Mouse (Mus musculus): ENCODE measurements at regions not wholly inside any gene's neighbourhood (a gene's known extent, or its start where the extent isn't known, plus 50 kb on each side); places are given as distances from the start of the nearest gene placed in this dataset.

DNA sequence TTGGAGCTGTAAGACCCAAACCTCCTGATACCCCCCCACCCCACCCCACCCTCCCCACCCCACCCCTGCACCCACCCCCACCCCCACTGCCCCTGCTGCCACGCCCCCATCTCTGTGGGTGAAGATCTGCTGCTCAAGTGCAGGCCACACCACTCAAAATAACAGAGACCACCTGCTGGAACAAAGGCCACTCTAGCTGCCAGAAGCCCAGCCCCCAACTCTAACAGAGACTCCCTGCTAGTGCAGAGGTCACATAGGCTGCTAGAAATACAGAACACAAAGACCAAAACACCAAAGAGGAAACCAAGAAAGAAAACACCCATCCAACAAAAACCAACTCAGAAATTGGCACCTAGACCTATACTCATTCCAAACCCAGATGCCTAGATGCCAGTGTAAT is 58.9 kb downstream of the Olfr267 start:
- no peak for DNase-seq (ENCODE audit: low spot score in 2 of 2)

DNA sequence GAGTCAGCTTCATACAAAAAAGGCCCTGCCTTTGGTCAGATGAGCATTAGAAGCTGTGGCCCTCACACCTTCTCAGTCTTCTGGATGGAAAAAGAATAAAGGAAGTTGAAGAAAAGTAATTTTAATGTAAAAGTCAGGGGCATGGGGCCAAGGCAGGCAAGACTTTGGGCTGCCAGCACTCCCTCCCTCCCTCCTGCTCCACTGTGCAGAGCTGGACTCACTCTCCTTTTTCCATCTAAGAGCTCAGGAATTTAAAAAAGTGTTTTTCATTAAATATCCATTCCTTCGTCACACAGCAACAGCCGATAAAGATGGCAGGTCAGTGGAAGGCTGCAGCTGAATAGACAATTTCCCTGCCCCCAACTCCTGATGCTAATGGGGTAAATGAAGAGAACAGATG is 61.1 kb downstream of the Olfr267 start:
- no peak for DNase-seq (ENCODE audit: low spot score in 2 of 2)

DNA sequence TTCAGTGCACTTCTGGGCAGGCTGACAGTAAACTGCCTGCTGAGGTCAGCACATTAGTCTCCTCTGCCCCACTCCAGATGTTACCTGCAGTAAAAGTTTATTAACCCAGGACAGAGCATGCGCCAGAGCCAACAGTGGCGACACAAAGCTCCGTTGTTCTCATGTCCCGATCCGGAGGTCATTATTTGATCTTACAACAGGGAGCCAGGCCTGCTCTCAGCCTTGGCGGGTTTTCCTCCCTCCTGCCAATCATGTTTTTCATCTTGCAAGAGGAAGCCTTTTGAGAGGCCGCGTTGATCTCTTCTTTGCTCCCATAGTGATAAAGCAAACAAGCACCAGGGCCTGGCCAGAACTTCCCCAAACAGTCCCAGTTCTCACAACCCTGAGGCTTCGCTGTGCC is 64.7 kb downstream of the Olfr267 start:
- DNase-seq (ENCODE audit: low spot score in 2 of 2) = peak in 1 of 2 experiments; percentile 10

DNA sequence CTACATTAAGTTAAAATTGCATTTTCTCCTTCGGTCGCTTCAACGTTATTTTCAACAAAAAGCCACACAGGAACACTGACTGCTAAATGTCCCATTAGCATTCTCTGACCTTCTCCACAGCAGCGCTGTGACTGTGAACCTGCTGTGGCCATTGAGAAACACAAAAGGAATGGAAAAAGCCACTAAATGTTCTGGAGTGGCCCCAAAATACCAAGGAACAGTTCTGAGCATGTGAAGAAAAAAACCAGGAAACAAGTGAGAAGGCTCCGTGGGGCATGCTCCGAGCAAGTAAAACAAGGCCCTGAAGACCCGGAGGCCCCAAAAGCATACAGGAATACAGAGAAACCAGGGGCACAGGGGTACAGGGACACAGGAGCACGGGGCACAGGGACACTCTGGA is 66.8 kb downstream of the Olfr267 start:
- DNase-seq (ENCODE audit: low spot score in 2 of 2) = no peak

DNA sequence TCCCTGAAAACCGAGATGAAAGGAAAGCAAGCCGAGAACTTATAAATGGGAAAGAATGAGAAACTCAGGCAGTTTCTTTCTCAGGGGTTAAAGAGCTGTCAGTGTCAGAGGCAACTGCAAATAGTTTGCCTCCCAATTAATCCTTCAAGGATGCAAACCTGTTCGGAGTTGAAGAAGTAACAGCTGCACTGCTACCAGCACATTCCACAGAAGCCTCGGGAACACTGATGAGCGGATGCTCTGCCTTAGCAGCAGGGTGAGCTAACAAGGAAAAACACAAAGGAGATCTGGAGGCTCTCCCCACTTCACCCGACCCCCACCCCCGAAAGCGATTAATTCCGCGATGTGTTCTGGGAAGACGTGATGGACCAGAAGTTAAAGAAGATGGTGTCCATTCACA is 71.1 kb downstream of the Olfr267 start:
- no peak for DNase-seq (ENCODE audit: low spot score in 2 of 2)

DNA sequence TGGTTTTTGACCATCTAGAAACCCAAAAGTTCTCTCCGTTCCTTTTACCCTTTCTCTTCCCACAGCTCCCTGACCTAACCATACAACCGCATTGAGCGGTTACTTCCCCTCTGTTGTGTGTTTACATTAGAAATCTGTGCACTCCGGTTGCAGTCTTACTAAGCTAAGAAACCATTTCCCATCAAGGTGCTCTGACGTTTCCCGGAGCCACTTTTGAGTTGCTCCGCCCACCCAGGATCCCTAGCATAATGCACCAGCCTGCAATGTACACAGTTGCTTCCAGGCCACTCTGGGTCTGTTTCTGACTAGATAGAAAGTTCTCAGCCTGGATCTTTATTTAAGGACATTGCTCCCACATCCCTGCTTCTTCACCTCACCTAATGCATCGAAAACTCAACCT is 71.7 kb downstream of the Olfr267 start:
- no peak for DNase-seq (ENCODE audit: low spot score in 2 of 2)

DNA sequence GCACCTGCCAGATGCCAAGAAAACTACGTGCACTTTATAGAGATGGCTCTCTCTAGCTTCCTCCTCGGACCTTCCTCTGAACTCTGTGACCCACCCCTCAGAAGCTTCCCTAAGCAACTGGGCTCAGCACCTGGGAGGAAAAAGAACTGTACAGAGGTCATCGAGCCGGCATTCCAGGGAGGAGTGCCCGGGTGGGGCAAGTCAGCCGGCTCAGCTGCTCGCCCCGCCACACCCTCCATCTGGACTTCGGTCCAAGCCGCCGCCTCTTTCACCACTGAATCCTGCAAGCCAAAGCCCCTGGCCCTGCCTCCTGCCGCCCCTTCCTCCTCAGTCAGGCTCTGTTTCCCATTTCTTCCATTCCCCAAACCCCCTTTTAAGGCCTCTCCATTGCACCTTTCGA is 73.3 kb downstream of the Olfr267 start:
- DNase-seq (ENCODE audit: low spot score in 2 of 2) = no peak

DNA sequence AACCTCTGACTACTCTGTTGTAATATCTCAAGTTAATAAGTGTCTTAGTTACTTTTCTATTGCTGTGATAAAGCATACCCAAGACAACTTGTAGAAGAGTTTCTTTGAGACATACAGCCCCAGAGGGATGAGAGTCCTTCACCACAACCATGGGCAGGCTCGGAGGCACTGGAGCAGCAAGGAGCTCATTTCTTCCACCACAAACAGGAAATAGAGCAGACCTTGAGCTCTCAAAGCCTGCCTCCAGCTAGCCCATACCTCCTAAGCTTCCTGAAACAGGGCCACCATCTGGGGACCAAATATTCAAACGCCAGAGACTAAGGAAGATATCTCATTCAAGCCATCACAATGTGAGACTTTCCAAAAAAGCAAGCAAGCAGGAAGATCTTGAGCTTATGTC is 74.6 kb downstream of the Olfr267 start:
- no peak for DNase-seq (ENCODE audit: low spot score in 2 of 2)

DNA sequence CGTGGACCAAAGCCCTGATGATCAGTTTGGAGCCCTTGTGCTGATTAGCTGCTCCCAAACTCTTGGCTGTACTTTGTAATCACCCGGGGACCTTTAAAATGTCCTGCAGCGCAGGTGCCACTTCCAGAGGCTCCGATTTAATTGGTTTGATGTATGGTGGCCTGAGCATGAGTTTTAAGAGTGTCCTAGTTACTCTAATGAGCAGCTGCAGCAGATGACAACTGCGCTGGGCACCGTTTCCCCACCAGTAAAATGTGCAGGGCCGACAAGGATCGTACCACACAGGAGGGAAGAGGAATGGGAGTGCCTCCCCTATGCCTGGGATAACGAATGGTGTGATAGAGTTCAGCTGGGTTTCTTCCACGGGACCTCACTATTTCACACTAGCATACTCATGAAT is 75.3 kb downstream of the Olfr267 start:
- no peak for DNase-seq (ENCODE audit: low spot score in 2 of 2)

DNA sequence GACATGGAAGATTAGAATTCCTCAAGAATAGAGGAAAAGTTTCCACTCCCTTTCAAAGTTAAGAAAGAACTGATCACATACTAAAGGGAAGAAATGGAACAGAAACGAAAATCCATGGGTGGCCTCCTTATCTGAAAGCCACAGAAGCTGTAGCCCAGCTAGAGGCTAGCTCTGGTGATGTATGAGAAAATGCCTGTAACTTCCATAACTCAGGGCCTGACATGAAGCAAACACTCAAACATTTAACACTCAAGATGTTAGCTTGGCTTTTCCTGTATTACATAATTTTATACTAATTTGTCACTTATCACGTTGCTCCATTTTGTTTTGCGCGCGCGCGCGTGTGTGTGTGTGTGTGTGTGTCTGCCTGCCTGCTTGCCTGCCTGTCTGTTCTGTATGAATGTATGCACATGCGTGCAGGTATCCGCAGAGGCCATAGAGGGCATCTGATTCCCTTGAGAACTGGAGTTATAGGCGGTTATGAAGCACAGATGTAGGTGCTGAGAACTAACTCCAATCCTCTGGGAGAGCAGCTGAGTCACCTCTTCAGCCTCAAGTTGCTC is 88.2 kb downstream of the Olfr267 start:
- no peak for DNase-seq (ENCODE audit: low spot score in 2 of 2)

DNA sequence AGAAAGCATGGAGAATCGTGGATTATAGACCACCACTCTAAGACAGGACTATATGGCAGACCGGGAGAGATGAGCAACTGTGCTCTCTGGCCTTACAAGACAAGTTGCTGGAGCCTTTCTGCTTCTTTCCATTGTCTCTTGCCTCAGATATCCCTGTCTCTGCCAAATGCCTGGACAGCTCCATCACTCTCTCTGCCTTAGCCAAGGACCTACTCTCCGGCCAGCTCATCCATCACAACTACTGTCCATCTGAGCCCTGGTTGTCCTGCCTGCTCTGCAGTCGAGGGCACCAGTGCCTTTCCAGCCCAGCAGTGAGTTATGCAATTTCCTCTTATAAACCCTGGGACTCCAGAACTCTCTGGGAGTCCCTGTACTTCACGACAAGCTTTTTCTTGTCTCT is 88.7 kb downstream of the Olfr267 start:
- no peak for DNase-seq (ENCODE audit: low spot score in 2 of 2)

DNA sequence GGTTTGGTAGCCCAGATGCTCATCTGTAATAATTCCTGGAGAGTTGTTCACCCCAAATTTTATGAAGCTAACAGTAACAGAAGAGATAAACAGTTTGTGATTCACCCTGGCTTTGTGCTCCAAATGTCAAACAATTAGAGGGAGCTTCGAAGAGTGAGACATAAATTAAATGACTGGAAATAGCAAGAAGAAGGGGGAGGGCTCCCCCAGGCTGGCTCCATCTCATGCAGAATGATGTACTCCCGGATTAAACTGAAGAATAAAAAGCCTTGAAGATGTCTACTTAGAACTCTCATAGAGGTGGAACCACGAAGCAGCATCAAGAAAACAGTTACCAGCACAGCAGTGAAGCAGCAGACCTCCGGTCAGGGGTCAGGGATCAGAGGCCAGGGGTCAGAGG is 90.8 kb downstream of the Olfr267 start:
- DNase-seq (ENCODE audit: low spot score in 2 of 2) = no peak

DNA sequence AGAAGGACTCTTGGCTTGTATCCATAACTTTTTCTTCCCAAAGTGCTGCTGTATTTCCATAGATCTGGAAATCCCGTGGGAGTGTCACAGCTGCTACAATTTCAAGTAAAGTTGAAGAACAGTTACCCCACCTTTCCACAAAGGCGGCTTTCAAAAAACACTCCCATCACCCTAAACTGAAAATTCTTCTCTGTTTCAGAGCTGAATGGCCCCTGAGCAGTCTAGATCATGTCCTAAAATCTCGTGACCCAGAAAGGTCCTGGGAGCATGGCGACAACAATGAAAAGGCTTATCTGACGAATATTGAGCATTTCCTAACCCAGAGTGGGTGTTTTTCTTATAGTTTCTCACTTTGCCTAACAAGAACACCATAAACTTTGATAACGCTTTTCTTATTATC is 92.2 kb downstream of the Olfr267 start:
- no peak for DNase-seq (ENCODE audit: low spot score in 2 of 2)

DNA sequence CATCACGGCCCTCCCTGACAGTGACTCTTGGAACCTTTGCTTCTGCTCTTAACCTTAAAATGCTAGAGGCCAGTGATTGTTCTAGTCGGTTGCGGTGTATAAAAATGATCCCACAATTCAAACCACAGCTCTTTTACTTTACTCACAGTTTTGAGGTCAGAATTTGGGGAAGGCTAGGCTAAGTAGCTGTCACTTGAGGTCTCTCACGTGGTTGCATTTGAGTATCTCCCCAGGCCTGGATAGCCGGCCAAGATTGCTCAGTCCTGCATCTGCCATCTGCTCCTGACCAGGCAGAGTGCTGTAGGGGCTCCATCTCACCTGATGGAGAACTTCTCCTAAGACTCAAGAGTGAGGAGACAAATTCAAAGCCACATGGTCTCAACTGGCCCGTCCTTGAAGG is 94.5 kb downstream of the Olfr267 start:
- no peak for DNase-seq (ENCODE audit: low spot score in 2 of 2)

DNA sequence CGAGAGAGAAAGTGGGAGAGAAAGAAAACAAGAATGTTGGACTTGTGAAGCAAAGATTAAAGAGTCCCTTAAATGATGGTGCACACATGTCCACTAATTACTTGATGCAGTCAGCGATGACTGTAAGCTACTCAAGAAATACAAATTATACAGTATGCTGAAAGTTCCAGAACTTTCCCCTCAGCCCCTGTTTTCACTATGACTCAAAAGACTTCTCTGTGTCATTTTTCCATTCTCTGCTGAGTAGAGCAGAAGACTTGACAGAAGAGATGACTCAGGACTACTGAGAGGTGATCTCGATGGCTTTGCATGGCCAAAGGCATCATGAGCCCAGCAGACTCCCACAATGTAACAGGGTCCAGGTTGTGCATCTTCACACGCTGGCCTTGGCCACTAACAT is 105.6 kb downstream of the Olfr267 start:
- no peak for DNase-seq (ENCODE audit: low spot score in 2 of 2)

DNA sequence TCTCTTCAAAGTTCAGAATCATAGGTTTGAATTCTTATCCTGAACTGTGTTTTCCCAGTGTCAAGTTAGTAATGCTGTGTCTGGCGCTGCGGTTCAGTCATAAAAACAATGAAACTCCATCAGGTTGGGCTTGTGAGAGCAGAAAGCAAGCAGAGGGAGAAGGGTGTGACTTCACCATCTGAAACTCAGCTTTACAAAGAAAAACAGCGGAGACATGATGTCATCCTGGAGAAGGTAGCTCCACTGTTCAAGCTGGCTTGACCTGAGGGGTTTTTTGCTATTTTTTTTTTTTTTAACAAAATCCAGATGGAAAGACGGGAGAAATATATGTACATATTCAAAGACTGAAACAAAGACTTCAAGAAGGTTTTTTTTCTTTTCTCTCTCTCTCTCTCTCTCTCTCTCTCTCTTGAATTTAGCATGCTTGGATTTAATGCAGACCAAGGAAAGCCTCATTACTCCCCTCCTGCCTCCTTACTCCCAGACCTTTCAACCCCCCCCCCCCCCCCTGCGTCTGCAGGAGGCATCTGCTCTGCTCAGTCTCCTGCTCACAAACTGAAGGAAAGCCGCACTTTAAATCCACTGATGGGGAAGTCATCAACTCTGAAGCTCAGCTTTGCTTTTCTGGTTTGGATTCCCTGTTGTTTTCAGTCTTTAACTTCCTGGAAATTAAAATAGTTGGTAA is 109.7 kb downstream of the Olfr267 start:
- DNase-seq (ENCODE audit: low spot score in 2 of 2) = no peak

DNA sequence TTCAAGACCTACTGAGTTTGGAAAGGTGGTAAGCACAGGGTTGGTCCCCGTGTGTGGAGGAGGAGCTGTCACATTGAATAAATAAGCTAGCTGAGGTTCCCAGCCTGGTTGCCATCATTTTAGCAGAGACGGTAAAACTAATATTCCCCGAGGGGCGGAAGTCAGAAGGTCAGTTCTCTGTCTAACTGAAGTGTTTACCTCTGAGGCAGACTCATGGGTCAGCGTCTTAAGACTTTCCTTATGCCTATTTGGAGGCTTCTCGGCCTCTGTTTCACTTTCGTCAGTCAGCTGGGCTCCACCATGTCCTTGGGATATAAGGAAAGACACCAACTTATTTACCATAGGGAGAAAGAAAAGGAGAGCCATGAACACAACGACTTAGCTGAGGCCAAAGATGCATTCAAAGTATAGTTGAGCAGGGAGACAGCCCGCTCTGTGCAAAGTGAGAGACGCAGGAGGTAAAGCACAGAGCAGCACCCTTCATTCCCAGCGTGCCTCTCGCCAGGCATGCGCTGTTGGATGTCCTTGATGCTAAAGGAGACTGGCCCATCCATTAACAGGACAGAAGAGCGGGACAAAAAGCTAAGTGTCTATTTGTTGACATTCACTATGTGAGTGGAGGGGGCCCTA is 116.0 kb downstream of the Olfr267 start:
- DNase-seq (ENCODE audit: low spot score in 2 of 2) = no peak

DNA sequence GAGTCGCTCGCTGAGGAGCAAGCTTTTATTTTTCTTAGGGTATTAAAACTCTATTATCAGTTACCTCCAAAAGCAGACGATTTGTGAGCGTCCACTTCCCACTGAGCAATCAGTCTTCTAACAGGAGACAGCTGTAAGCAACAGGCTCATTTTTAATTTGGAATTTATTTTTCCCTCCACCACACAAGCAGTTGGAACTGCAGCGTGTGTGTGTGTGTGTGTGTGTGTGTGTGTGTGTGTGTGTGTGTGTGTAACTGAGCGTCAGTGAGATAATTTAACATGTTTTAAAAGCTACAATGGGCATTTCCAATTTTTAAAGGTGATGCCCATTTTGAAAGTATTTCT is 116.6 kb downstream of the Olfr267 start:
- DNase-seq (ENCODE audit: low spot score in 2 of 2) = no peak

DNA sequence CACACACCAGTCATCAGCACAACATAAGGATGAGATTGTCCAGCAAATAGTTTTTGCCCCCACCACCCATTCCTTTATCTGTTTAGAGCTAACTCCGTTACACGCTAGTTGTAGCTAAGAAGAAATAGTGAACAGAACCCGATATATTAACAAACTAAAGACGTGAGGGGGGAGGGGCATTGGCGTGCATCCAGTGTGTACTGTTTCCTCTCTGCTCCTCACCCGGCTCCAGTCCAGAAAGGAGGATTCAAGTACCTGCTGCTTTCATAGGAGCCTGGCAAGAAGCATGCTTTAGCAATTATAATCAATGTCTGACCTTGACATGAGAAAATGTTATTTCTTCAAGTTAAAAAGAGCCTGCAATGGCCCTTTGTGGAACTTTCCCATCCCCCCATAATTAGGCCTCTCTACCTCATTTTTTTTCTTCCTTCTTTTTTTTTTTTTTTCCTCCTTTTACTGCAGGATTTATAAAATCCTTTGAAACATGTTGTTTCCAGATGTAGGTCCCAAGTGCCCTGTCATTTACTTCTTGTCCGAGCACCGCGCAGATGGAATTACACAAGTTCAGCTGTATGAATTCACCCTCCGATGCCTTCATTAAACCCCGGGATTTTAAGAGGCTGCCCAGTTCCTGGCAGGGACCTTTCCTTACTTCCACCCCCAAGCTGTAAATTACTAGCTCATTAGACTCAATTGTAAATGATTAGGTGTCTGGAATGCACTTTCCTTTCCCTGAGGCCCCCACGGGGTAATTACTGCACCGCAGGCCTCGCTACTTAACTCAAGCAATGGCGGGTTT is 116.6 kb upstream of the Lpar1 start:
- DNase-seq (ENCODE audit: low spot score in 2 of 2) = no peak

DNA sequence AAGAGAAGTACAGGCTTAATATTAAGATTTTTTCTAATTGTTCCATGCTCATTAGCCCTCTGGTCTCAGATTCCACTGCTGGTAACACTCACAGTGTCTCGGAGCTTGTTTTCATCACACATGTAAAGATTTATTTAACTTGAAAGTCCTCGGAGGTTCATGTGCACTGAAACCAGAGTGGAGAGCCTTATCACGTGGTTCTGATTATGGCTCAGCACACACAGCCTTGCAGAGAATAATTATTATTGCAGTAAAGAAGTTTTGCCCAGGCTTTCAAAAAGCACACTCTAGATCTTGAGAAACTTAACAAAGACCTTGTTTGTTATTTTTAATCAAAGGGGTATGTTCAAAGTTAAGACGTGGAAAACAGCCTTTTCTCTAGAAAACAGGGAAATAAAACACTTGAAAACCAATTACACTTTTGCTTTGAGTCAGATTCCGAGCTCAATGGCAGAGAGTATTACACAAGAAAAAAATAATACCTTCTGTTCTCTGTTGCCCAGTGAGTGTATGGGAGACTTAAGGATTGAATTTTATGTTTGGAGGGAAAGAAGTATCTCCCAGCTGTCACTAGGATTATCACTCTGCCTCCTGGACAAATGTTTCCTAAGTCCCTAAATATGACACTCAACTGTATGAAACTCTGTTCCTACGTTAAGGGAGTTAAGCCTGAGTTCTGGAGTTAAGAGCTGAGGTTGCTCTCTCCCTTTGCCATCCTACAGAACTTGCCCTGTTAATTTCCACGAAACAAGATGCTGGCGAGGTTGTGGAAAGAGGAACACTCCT is 114.9 kb upstream of the Lpar1 start:
- DNase-seq (ENCODE audit: low spot score in 2 of 2) = no peak

DNA sequence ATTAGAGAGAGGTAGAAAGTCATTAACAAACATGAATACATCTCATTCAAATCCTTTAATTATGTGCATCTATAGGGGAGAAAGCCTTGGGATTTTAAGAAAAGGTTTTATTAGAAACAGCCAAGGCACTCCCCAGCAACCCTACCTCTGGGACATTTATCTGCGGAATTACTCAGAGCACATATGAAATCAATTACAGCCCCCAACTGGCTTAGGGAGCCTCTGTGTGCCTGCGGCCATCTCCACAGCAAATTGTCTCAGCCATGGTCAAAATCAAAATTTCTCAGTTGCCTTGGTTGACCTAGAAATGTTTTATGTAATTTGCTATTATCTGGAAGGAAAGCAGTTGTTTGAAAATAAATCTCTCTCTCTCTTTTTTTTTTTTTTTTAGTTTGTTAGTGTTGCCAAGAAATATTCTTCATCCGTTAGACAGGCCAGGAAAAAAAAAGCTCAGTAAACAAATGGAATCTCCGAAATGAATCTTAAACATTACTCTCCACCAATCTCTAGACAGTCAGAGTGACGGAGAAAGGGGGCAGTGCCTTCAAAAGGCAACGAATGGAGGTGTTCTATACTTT is 110.0 kb upstream of the Lpar1 start:
- no peak for DNase-seq (ENCODE audit: low spot score in 2 of 2)

DNA sequence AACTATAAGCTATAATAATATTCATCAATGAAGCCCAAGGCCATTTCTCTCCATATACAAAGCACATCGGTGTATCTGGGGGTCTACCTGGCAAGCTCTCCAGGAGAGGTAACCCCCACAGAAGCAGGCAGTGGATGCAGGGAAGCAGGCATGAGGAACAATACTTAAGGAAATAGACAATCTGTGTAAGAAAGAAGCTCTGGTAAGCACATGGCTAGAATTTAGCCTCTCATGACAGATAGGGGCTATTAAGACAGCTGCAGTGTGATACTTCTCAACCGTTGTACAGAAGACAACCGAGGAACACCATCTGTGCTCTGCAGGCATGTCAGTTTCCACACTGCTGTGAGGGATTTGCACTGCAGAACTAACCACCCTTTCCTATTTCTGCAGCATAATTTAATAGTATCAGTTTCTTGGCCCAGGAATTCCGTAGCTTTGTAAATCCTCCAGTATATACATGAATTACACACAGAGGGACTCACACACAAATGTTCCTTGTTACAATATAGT is 108.1 kb upstream of the Lpar1 start:
- no peak for DNase-seq (ENCODE audit: low spot score in 2 of 2)
